Mouse (Mus musculus): Measurements from ENCODE around the gene Tmod4.

DNA sequence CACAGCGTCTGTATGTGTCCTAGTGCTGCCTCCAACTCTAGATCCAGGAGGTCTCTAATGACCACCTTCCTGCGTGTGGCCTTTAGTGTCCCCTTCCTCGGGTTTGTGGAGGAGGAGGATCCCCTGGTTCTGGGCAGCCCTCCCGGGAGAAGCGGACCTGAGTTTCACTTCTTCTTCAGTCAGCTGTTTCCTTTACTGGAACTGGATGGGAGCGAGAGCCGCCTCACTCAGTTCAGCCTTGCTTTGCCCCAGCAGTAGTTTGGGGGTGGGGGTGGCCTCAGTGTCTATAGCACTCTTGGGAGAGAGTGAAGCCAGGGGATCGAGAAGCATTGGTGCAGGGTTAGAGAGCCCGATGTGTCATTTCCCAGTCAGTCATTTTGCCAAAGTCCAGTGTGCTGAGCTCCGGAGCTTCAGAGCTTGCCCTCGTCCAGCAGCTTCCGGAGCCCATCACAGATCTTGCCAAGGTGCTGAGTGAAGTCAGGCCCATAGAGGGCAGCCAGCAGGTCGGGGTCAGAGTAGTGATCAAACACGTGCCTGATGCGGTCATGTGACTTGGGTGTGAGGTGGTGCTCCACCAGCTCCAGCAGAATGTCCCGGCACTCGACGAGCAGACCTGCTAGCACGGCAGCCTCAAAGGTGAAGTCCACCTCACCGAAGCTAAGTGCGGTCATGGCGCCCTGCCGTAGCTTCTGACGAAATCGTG lies 15.5 kb downstream of the Tmod4 start:
- TF ChIP-seq CTCF (IDR thresholded peaks at IDR 0.05) (peak; percentile 21; the same call in 1 of the 2 replicates), EP300 (IDR thresholded peaks at IDR 0.05) (no peak)

Measured in lung, postnatal 0 days (tissue).